Mouse (Mus musculus) liver, adult 2 months (tissue): Measurements from ENCODE around the gene C2cd4a.

Experiments
- CTCF ChIP-seq: fragments of 200-500 bp; IDR thresholded peaks from 2 replicates; pipeline ENCODE4 v1.5.1; 2011; ENCODE audit warnings: low read depth, low read length, control low read depth
- POLR2A ChIP-seq: fragments of 200-500 bp; IDR thresholded peaks from 2 replicates; pipeline ENCODE4 v1.6.1; 2011; ENCODE audit warnings: low read length, control low read depth; ENCODE audit not compliant: insufficient read depth; ENCODE audit errors: extremely low read depth

- no peak for TF ChIP-seq POLR2A
- TF ChIP-seq CTCF = no peak
Observed at GRCm38 (mm10) chr9:67869691-67870450, 37.7 kb upstream of the C2cd4a start.
